Mouse (Mus musculus): Measurements from ENCODE around the gene Slc6a20a. TPM values are rescaled to one million over a fixed set of nuclear protein-coding genes. Genes with fewer than 3 reads are reported as not detected.
A peak's percentile ranks its signal among the peaks of the same experiment; 100 is the strongest.
"Not testable (repeated sequence)": the region's sequence is repeated elsewhere in the genome, so short reads cannot be mapped to it uniquely, and the experiment has no call there.

Gene Slc6a20a
- polyA plus RNA-seq, 1 experiment from 2014 or later: 4.7 TPM

- no peak overlapping the region for H3K4me3 ChIP-seq (replicated peaks; ENCODE audit: low read length)
- H3K4me2 ChIP-seq (ENCODE audit: low read depth, low read length): no peak overlapping the region
- 68% methylated on average over 1 of the region's 1 CpGs for whole genome bisulfite sequencing
- no peaks in the 10 kb centered on the region for H3K9me3 ChIP-seq (replicated peaks; ENCODE audit: control insufficient read depth, low read length)
- H3K27me3 ChIP-seq (ENCODE audit: control insufficient read depth, insufficient read depth, low read length): no peaks in the 10 kb centered on the region
- H3K36me3 ChIP-seq (ENCODE audit: control insufficient read depth, insufficient read depth, low read length): no peaks in the 10 kb centered on the region
- ATAC-seq (ENCODE audit: insufficient read depth, low FRiP score): no peak
- no peak overlapping the region for H3K9ac ChIP-seq (ENCODE audit: low read length)
- no peaks in the 10 kb centered on the region for H3K4me1 ChIP-seq (ENCODE audit: control insufficient read depth, insufficient read depth, low read length)
- no peak overlapping the region for H3K27ac ChIP-seq (ENCODE audit: low read length)
Measured at GRCm38 (mm10) chr9:123688227-123688626, 9.5 kb upstream of the Slc6a20a start.

- WGBS: 80% methylated on average over 5 of the region's 5 CpGs
- no peaks in the 10 kb centered on the region for H3K36me3 ChIP-seq (ENCODE audit: control insufficient read depth, insufficient read depth, low read length)
- no peak overlapping the region for H3K4me3 ChIP-seq (replicated peaks; ENCODE audit: low read length)
- no peaks in the 10 kb centered on the region for H3K27me3 ChIP-seq (ENCODE audit: control insufficient read depth, insufficient read depth, low read length)
- H3K4me2 ChIP-seq (ENCODE audit: low read depth, low read length): no peak overlapping the region
- H3K27ac ChIP-seq (ENCODE audit: low read length): no peak overlapping the region
- no peaks in the 10 kb centered on the region for H3K4me1 ChIP-seq (ENCODE audit: control insufficient read depth, insufficient read depth, low read length)
- H3K9me3 ChIP-seq (replicated peaks; ENCODE audit: control insufficient read depth, low read length): no peaks in the 10 kb centered on the region
- no peak for ATAC-seq (ENCODE audit: insufficient read depth, low FRiP score)
- no peak overlapping the region for H3K9ac ChIP-seq (ENCODE audit: low read length)
Measured at GRCm38 (mm10) chr9:123686206-123686605, 7.5 kb upstream of the Slc6a20a start.

- Histone ChIP-seq H3K4me1 (ENCODE audit: control insufficient read depth, insufficient read depth, low read length) (peaks cover 3% of the 10 kb centered on the region), H3K9ac (ENCODE audit: low read length) (no peak overlapping the region), H3K4me3 (replicated peaks; ENCODE audit: low read length) (no peak overlapping the region), H3K27me3 (ENCODE audit: control insufficient read depth, insufficient read depth, low read length) (peaks cover 8% of the 10 kb centered on the region), H3K9me3 (replicated peaks; ENCODE audit: control insufficient read depth, low read length) (no peaks in the 10 kb centered on the region), H3K36me3 (ENCODE audit: control insufficient read depth, insufficient read depth, low read length) (no peaks in the 10 kb centered on the region), H3K27ac (ENCODE audit: low read length) (no peak overlapping the region), H3K4me2 (ENCODE audit: low read depth, low read length) (no peak overlapping the region)
- WGBS: 47% methylated on average over 3 of the region's 3 CpGs
- ATAC-seq (ENCODE audit: insufficient read depth, low FRiP score): no peak
Measured at GRCm38 (mm10) chr9:123683704-123684103, 5.0 kb upstream of the Slc6a20a start.

- H3K27ac ChIP-seq (ENCODE audit: low read length): no peak overlapping the region
- peaks cover 11% of the 10 kb centered on the region for H3K4me1 ChIP-seq (ENCODE audit: control insufficient read depth, insufficient read depth, low read length)
- peaks cover 19% of the 10 kb centered on the region for H3K27me3 ChIP-seq (ENCODE audit: control insufficient read depth, insufficient read depth, low read length)
- peak overlapping the region; percentile 50 for H3K4me3 ChIP-seq (replicated peaks; ENCODE audit: low read length)
- WGBS: 30% methylated on average over 2 of the region's 2 CpGs
- H3K9ac ChIP-seq (ENCODE audit: low read length): no peak overlapping the region
- H3K36me3 ChIP-seq (ENCODE audit: control insufficient read depth, insufficient read depth, low read length): no peaks in the 10 kb centered on the region
- ATAC-seq (ENCODE audit: insufficient read depth, low FRiP score): no peak
- peak overlapping the region; percentile 71 for H3K4me2 ChIP-seq (ENCODE audit: low read depth, low read length)
- H3K9me3 ChIP-seq (replicated peaks; ENCODE audit: control insufficient read depth, low read length): no peaks in the 10 kb centered on the region
Measured at GRCm38 (mm10) chr9:123679198-123679597, 513 bp upstream of the Slc6a20a start.

GRCm38 (mm10) chr9:123665645-123666044 is 13.0 kb downstream of the Slc6a20a start:
- ATAC-seq (ENCODE audit: insufficient read depth, low FRiP score): no peak
- no peak overlapping the region for H3K27ac ChIP-seq (ENCODE audit: low read length)
- H3K4me2 ChIP-seq (ENCODE audit: low read depth, low read length): no peak overlapping the region
- H3K4me1 ChIP-seq (ENCODE audit: control insufficient read depth, insufficient read depth, low read length): no peaks in the 10 kb centered on the region
- 49% methylated on average over 5 of the region's 5 CpGs for WGBS
- no peak overlapping the region for H3K9ac ChIP-seq (ENCODE audit: low read length)
- no peaks in the 10 kb centered on the region for H3K9me3 ChIP-seq (replicated peaks; ENCODE audit: control insufficient read depth, low read length)
- no peaks in the 10 kb centered on the region for H3K36me3 ChIP-seq (ENCODE audit: control insufficient read depth, insufficient read depth, low read length)
- no peak overlapping the region for H3K4me3 ChIP-seq (replicated peaks; ENCODE audit: low read length)
- H3K27me3 ChIP-seq (ENCODE audit: control insufficient read depth, insufficient read depth, low read length): no peaks in the 10 kb centered on the region

- not testable (repeated sequence) for H3K36me3 ChIP-seq (ENCODE audit: control insufficient read depth, insufficient read depth, low read length); H3K9me3 ChIP-seq (replicated peaks; ENCODE audit: control insufficient read depth, low read length); H3K4me3 ChIP-seq (replicated peaks; ENCODE audit: low read length); ATAC-seq (ENCODE audit: insufficient read depth, low FRiP score); H3K4me1 ChIP-seq (ENCODE audit: control insufficient read depth, insufficient read depth, low read length); H3K9ac ChIP-seq (ENCODE audit: low read length); H3K27ac ChIP-seq (ENCODE audit: low read length); H3K4me2 ChIP-seq (ENCODE audit: low read depth, low read length); H3K27me3 ChIP-seq (ENCODE audit: control insufficient read depth, insufficient read depth, low read length)
- 85% methylated on average over 17 of the region's 18 CpGs for WGBS
Measured at GRCm38 (mm10) chr9:123659986-123660676, 18.6 kb downstream of the Slc6a20a start.

GRCm38 (mm10) chr9:123658981-123659380 is 19.7 kb downstream of the Slc6a20a start:
- ATAC-seq (ENCODE audit: insufficient read depth, low FRiP score): no peak

GRCm38 (mm10) chr9:123657457-123657856 is 21.2 kb downstream of the Slc6a20a start:
- Histone ChIP-seq H3K4me2 (ENCODE audit: low read depth, low read length) (no peak overlapping the region), H3K4me3 (replicated peaks; ENCODE audit: low read length) (no peak overlapping the region), H3K27me3 (ENCODE audit: control insufficient read depth, insufficient read depth, low read length) (no peaks in the 10 kb centered on the region), H3K27ac (ENCODE audit: low read length) (no peak overlapping the region), H3K4me1 (ENCODE audit: control insufficient read depth, insufficient read depth, low read length) (no peaks in the 10 kb centered on the region), H3K9ac (ENCODE audit: low read length) (no peak overlapping the region), H3K36me3 (ENCODE audit: control insufficient read depth, insufficient read depth, low read length) (no peaks in the 10 kb centered on the region), H3K9me3 (replicated peaks; ENCODE audit: control insufficient read depth, low read length) (no peaks in the 10 kb centered on the region)
- ATAC-seq (ENCODE audit: insufficient read depth, low FRiP score): no peak
- 80% methylated on average over 3 of the region's 3 CpGs for WGBS

More at GRCm38 (mm10) chr9:123658981-123659380, 19.7 kb downstream of the Slc6a20a start:
- H3K4me2 ChIP-seq (ENCODE audit: low read depth, low read length): no peak overlapping the region
- no peaks in the 10 kb centered on the region for H3K4me1 ChIP-seq (ENCODE audit: control insufficient read depth, insufficient read depth, low read length)
- H3K9ac ChIP-seq (ENCODE audit: low read length): no peak overlapping the region
- H3K27ac ChIP-seq (ENCODE audit: low read length): no peak overlapping the region
- H3K27me3 ChIP-seq (ENCODE audit: control insufficient read depth, insufficient read depth, low read length): no peaks in the 10 kb centered on the region
- no peak overlapping the region for H3K4me3 ChIP-seq (replicated peaks; ENCODE audit: low read length)
- H3K36me3 ChIP-seq (ENCODE audit: control insufficient read depth, insufficient read depth, low read length): no peaks in the 10 kb centered on the region
- H3K9me3 ChIP-seq (replicated peaks; ENCODE audit: control insufficient read depth, low read length): no peaks in the 10 kb centered on the region

GRCm38 (mm10) chr9:123651369-123651768 is 27.3 kb downstream of the Slc6a20a start:
- Histone ChIP-seq H3K36me3 (ENCODE audit: control insufficient read depth, insufficient read depth, low read length) (no peaks in the 10 kb centered on the region), H3K4me1 (ENCODE audit: control insufficient read depth, insufficient read depth, low read length) (no peaks in the 10 kb centered on the region), H3K9ac (ENCODE audit: low read length) (no peak overlapping the region), H3K4me3 (replicated peaks; ENCODE audit: low read length) (no peak overlapping the region), H3K4me2 (ENCODE audit: low read depth, low read length) (no peak overlapping the region), H3K9me3 (replicated peaks; ENCODE audit: control insufficient read depth, low read length) (no peaks in the 10 kb centered on the region), H3K27me3 (ENCODE audit: control insufficient read depth, insufficient read depth, low read length) (no peaks in the 10 kb centered on the region), H3K27ac (ENCODE audit: low read length) (no peak overlapping the region)
- 34% methylated on average over 4 of the region's 4 CpGs for WGBS
- no peak for ATAC-seq (ENCODE audit: insufficient read depth, low FRiP score)
